Mouse (Mus musculus) lung, embryonic 14.5 days (tissue): ENCODE measurements around the gene Fam241a. TPM values are rescaled to one million over a fixed set of nuclear protein-coding genes. Genes with fewer than 3 reads are reported as not detected.

Source experiments
- ATAC-seq: fragments of 200-750 bp; cut with Nextera tagmentation; 2 replicates; pipeline ENCODE4 v1.8.0; 2017; ENCODE audit warnings: mild to moderate bottlenecking, moderate TSS enrichment, moderate library complexity; ENCODE audit not compliant: insufficient read depth
- DNase-seq: peaks from one replicate; pipeline ENCODE4 v3.0.0-alpha.2; 2015
- H3K27ac ChIP-seq: fragments of 300-500 bp; sonication (generic); 2 replicates; pipeline ENCODE4 v1.5.1; 2014; ENCODE audit warnings: low read depth, mild to moderate bottlenecking, moderate library complexity
- H3K27me3 ChIP-seq: fragments of 300-500 bp; sonication (generic); 2 replicates; pipeline ENCODE4 v1.6.1; 2014; ENCODE audit warnings: low read length, control low read depth; ENCODE audit not compliant: insufficient read depth
- H3K36me3 ChIP-seq: fragments of 300-500 bp; sonication (generic); 2 replicates; pipeline ENCODE4 v1.6.1; 2014; ENCODE audit warnings: control low read depth; ENCODE audit not compliant: insufficient read depth
- H3K4me1 ChIP-seq: fragments of 300-500 bp; sonication (generic); 2 replicates; pipeline ENCODE4 v1.6.1; 2014; ENCODE audit warnings: antibody characterized with exemption, control low read depth; ENCODE audit not compliant: insufficient read depth
- H3K4me2 ChIP-seq: fragments of 300-500 bp; sonication (generic); 2 replicates; pipeline ENCODE4 v1.6.1; 2014; ENCODE audit warnings: mild to moderate bottlenecking
- H3K4me3 ChIP-seq: fragments of 300-500 bp; sonication (generic); 2 replicates; pipeline ENCODE4 v1.5.1; 2014; ENCODE audit warnings: low read depth, low read length
- H3K9ac ChIP-seq: fragments of 300-500 bp; sonication (generic); 2 replicates; pipeline ENCODE4 v1.6.1; 2014
- H3K9me3 ChIP-seq: fragments of 300-500 bp; sonication (generic); 2 replicates; pipeline ENCODE4 v1.6.1; 2016; ENCODE audit warnings: low read depth, low read length, control low read depth
- CTCF ChIP-seq: IDR thresholded peaks from 2 replicates; pipeline ENCODE4 v1.5.1; 2016; ENCODE audit warnings: antibody characterized with exemption, low read depth
- WGBS: fragments of 180-500 bp; shearing (Covaris S2); extraction: QIAGEN DNeasy Blood & Tissue Kit; methylation state at CpG from one replicate; pipeline ENCODE4 v1.1.7; 2014; 5-methylcytosine and 5-hydroxymethylcytosine counted together
- polyA plus RNA-seq: library from polyadenylated mRNA; unstranded; fragments of >200 nt; fragmentation: Nextera tagmentation; extraction: Ambion mirVana; gene quantifications from 2 replicates; pipeline ENCODE4 v1.2.1, GENCODE M21; 2014

The Fam241a gene
- polyA plus RNA-seq, 1 experiment from 2014 or later, result 6.6 TPM

DNA sequence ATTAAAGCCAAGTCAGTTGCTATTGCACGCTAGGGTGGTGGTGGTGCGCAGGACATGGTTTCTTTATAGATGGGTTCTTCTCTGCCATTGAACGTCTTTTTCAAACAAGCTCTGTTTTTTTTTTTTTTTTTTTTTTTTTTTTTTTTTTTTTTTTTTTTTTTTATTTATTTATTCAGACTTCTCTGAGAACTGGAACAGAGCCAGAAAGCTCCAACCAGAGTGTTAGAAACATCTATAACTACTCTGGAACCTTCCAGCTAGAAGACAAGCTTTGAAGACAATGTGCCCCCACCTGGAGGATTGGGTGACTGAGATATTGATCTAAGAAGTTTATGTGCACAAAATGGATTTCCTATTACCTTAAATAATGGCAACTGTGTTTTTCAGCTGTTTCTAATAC lies 32.6 kb downstream of the Fam241a start:
- no peak overlapping the region for H3K27ac ChIP-seq
- no peaks in the 10 kb centered on the region for H3K9me3 ChIP-seq
- TF ChIP-seq CTCF, result no peak
- ATAC-seq (no peak), DNase-seq (peak; percentile 64)
- H3K4me1 ChIP-seq, result peaks cover 2% of the 10 kb centered on the region; the same call in 1 of the 2 replicates
- no peak overlapping the region for H3K4me3 ChIP-seq
- H3K9ac ChIP-seq, result no peak overlapping the region
- H3K4me2 ChIP-seq, result no peak overlapping the region
- no peaks in the 10 kb centered on the region for H3K27me3 ChIP-seq
- H3K36me3 ChIP-seq, result no peaks in the 10 kb centered on the region
- 43% methylated on average over 3 of the region's 3 CpGs for WGBS

GRCm38 (mm10) chr3:127862479-127862878 lies 33.6 kb downstream of the Fam241a start:
- WGBS, result 69% methylated on average over 4 of the region's 4 CpGs
- ATAC-seq, result no peak
- no peak for DNase-seq
- Histone ChIP-seq H3K36me3 (no peaks in the 10 kb centered on the region), H3K4me3 (no peak overlapping the region), H3K4me2 (no peak overlapping the region), H3K9me3 (no peaks in the 10 kb centered on the region), H3K4me1 (peaks cover 2% of the 10 kb centered on the region; the same call in 1 of the 2 replicates), H3K9ac (no peak overlapping the region), H3K27me3 (no peaks in the 10 kb centered on the region), H3K27ac (no peak overlapping the region)
- no peak for TF ChIP-seq CTCF

DNA sequence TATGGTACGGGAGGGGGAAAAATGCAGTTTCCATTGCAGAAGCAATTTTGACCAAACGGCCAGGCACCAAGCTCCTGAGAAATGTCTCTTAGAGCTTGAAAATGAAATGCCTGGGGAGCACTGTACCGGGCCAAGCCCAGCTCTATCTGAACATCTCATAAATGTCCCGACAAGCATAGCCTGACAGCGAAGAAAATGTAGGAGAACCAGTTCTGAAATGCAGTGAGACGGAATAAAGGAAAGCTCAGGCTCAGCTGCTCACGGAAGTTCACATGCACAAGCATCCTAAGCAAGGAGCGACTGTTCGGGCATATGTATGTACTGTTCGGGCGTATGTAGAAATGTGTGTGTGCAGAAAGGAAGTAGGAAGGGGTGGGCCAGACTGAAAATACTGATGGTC lies 34.8 kb downstream of the Fam241a start:
- TF ChIP-seq CTCF, result no peak
- H3K9ac ChIP-seq, result no peak overlapping the region
- H3K4me3 ChIP-seq, result no peak overlapping the region
- H3K27ac ChIP-seq, result no peak overlapping the region
- H3K9me3 ChIP-seq, result no peaks in the 10 kb centered on the region
- WGBS, result 74% methylated on average over 11 of the region's 11 CpGs
- H3K36me3 ChIP-seq, result no peaks in the 10 kb centered on the region
- H3K4me1 ChIP-seq, result peaks cover 2% of the 10 kb centered on the region; the same call in 1 of the 2 replicates
- H3K27me3 ChIP-seq, result no peaks in the 10 kb centered on the region
- no peak overlapping the region for H3K4me2 ChIP-seq
- no peak for DNase-seq
- no peak for ATAC-seq

GRCm38 (mm10) chr3:127853431-127854206 lies 42.5 kb downstream of the Fam241a start:
- Histone ChIP-seq H3K9me3 (no peaks in the 10 kb centered on the region), H3K36me3 (no peaks in the 10 kb centered on the region), H3K27ac (no peak overlapping the region), H3K9ac (no peak overlapping the region), H3K27me3 (no peaks in the 10 kb centered on the region), H3K4me1 (no peaks in the 10 kb centered on the region), H3K4me2 (no peak overlapping the region), H3K4me3 (no peak overlapping the region)
- peak; percentile 85 for TF ChIP-seq CTCF
- DNase-seq (peak; percentile 92), ATAC-seq (peak; percentile 83; the same call in 1 of the 2 replicates)
- WGBS, result 23% methylated on average over 15 of the region's 15 CpGs

DNA sequence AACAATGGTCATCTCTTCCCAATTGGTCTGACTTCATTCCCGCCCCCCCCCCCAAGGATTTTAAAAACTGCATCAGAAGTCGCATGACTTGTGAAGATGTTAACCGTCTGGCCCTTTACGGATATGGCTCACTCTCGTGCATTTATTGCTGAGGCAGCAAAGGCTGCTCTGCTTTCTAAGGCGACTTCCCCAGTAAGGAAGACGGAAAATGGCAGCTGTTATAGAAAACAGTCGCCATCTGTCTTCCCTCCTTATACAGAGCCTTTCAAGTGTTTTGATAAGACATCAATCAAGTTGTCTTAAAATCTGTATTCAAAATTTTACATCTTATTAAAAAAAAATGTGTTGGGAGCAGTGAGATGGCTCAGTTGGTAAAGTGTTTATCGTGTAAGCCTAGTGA lies 43.4 kb downstream of the Fam241a start:
- no peak overlapping the region for H3K27ac ChIP-seq
- TF ChIP-seq CTCF, result no peak

DNA sequence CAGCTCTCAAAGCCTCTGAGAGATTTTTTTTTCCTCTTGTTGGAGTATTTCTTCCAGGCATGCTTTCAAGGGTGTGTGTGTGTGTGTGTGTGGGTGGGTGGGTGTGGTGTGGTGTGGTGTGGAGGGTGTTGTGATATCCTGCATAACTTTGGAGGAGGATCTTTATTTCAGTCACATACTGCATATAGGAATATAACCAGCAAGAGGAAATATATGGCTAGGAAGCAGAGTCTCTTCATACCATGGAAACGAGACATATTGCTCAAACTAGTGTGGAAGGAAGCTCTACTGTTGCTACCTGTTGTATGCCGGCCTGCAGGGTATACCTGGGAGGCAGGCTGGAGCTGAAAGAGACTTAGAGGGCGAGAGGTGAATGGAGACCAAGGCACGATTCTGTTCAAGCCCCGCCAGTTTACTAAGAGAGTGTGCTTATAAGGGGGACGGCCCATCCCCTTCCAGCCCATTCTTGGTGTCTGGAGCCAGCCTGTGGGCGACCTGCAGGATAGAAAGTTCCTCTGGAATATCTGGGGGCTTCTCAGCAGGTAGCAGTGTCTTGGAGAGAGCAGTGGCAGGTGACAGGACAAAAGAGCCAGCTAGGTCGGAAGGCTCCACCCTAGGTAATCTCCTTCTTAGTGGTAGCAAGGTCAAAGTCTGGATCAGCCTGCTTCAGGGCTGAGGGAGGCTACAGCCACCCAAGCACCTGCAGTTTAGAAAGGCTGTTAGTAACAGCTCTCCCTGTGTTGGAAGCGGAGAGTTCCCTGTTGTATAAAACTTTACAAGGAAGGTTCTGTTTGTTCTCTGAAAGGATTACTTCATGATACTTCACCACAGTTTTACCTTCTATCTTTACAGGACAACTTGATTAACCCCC lies 45.1 kb downstream of the Fam241a start:
- no peak overlapping the region for H3K9ac ChIP-seq
- WGBS, result 57% methylated on average over 9 of the region's 9 CpGs
- no peak for DNase-seq

More for the DNA sequence above, 43.4 kb downstream of the Fam241a start:
- H3K27me3 ChIP-seq, result no peaks in the 10 kb centered on the region
- H3K4me3 ChIP-seq, result no peak overlapping the region
- no peaks in the 10 kb centered on the region for H3K9me3 ChIP-seq
- no peaks in the 10 kb centered on the region for H3K36me3 ChIP-seq
- no peak overlapping the region for H3K4me2 ChIP-seq
- no peaks in the 10 kb centered on the region for H3K4me1 ChIP-seq
- H3K9ac ChIP-seq, result no peak overlapping the region
- 58% methylated on average over 9 of the region's 9 CpGs for WGBS
- DNase-seq (no peak), ATAC-seq (no peak)

GRCm38 (mm10) chr3:127849922-127850321 lies 46.2 kb downstream of the Fam241a start:
- no peak overlapping the region for H3K9ac ChIP-seq
- no peaks in the 10 kb centered on the region for H3K4me1 ChIP-seq
- no peak for DNase-seq
- 76% methylated on average over 5 of the region's 5 CpGs for WGBS
- TF ChIP-seq CTCF, result no peak
- no peak overlapping the region for H3K27ac ChIP-seq
- H3K4me3 ChIP-seq, result no peak overlapping the region
- ATAC-seq, result no peak
- H3K27me3 ChIP-seq, result no peaks in the 10 kb centered on the region
- no peaks in the 10 kb centered on the region for H3K36me3 ChIP-seq
- H3K9me3 ChIP-seq, result no peaks in the 10 kb centered on the region
- no peak overlapping the region for H3K4me2 ChIP-seq

More for the DNA sequence above, 45.1 kb downstream of the Fam241a start:
- ATAC-seq, result no peak
- H3K4me3 ChIP-seq, result no peak overlapping the region
- no peak overlapping the region for H3K4me2 ChIP-seq
- no peak overlapping the region for H3K27ac ChIP-seq
- H3K4me1 ChIP-seq, result no peaks in the 10 kb centered on the region
- no peaks in the 10 kb centered on the region for H3K27me3 ChIP-seq
- no peaks in the 10 kb centered on the region for H3K9me3 ChIP-seq
- TF ChIP-seq CTCF, result no peak
- no peaks in the 10 kb centered on the region for H3K36me3 ChIP-seq
